ENCODE assay signal across 8 mouse cellular contexts in the genomic region with DNA sequence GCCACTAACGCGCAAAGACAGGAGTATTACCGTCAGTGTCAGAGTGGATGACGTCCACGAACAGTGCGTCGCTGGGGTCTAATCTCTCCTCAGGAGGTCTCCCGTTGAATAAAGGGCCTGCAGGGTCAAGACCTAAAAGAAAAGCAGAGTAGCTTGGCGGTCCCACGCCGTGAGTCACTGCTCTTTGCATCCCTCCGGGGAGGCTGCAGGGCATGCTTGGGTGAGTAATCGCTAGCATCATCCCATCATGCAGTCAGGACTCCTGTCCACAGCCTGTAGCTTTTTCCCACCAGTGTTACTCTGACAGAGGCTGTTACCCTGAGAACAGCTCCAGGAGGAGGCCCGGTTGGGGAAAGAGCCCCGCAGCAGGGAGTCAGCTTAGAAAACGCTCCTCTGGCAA. TPM values are rescaled to one million over a fixed set of nuclear protein-coding genes. Genes with fewer than 3 reads are reported as not detected.
DNase-seq lines count a peak whose midpoint lies in the region; ATAC-seq lines count a peak whose summit lies in the region.

No protein-coding gene starts in this region.

- H3K36me3 ChIP-seq in embryonic facial prominence, embryonic 13.5 days, result no peaks in the 10 kb centered on the region
- H3K36me3 ChIP-seq in limb, embryonic 13.5 days, result no peaks in the 10 kb centered on the region

- H3K4me1 ChIP-seq in embryonic facial prominence, embryonic 13.5 days, result peaks cover 6% of the 10 kb centered on the region
- peaks cover 4% of the 10 kb centered on the region for H3K4me1 ChIP-seq in limb, embryonic 13.5 days

- no peak for ATAC-seq in embryonic facial prominence, embryonic 13.5 days (ENCODE audit: insufficient number of reproducible peaks, insufficient read depth, low FRiP score, low TSS enrichment, low read depth)
- no peak for ATAC-seq in limb, embryonic 13.5 days (ENCODE audit: low FRiP score, low read depth)

- DNase-seq in gastrocnemius, postnatal 14 days, result peak; percentile 7
- DNase-seq in gastrocnemius, postnatal 36 days, result no peak
- DNase-seq in 3T3-L1 (ENCODE audit: low read depth, low spot score), result peak; percentile 96
- DNase-seq in left cerebral cortex, postnatal 36 days (ENCODE audit: low spot score in 2 of 2), result no peak
- no peak for DNase-seq in gastrocnemius, adult 8-10 months (ENCODE audit: low spot score in 2 of 2)
- no peak for DNase-seq in yolk sac, embryonic 10.5 days (ENCODE audit: low spot score)

- H3K9me3 ChIP-seq in embryonic facial prominence, embryonic 13.5 days, result no peaks in the 10 kb centered on the region
- no peaks in the 10 kb centered on the region for H3K9me3 ChIP-seq in limb, embryonic 13.5 days

- peak overlapping the region; percentile 51 for H3K4me2 ChIP-seq in embryonic facial prominence, embryonic 13.5 days
- H3K4me2 ChIP-seq in limb, embryonic 13.5 days (replicated peaks), result peak overlapping the region; percentile 47

- H3K9ac ChIP-seq in embryonic facial prominence, embryonic 13.5 days, result peak overlapping the region; percentile 51
- peak overlapping the region; percentile 39; the same call in 1 of the 2 replicates for H3K9ac ChIP-seq in limb, embryonic 13.5 days

- intact Hi-C loops in gastrocnemius, postnatal 14 days (cut with DNase I; ENCODE audit: low total_unique reads), result no loop called here
- intact Hi-C loops in gastrocnemius, postnatal 36 days (cut with DNase I), result no loop called here
- intact Hi-C loops in left cerebral cortex, postnatal 36 days (cut with DNase I), result no loop called here

- peak overlapping the region; percentile 18 for H3K4me3 ChIP-seq in embryonic facial prominence, embryonic 13.5 days
- peak overlapping the region; percentile 11; the same call in 1 of the 2 replicates for H3K4me3 ChIP-seq in limb, embryonic 13.5 days

- H3K27me3 ChIP-seq in embryonic facial prominence, embryonic 13.5 days, result peaks cover 13% of the 10 kb centered on the region
- peaks cover 15% of the 10 kb centered on the region for H3K27me3 ChIP-seq in limb, embryonic 13.5 days

- 4% methylated on average over 16 of the region's 16 CpGs for WGBS in embryonic facial prominence, embryonic 13.5 days
- WGBS in limb, embryonic 13.5 days, result 5% methylated on average over 16 of the region's 16 CpGs

- H3K27ac ChIP-seq in embryonic facial prominence, embryonic 13.5 days, result no peak overlapping the region
- no peak overlapping the region for H3K27ac ChIP-seq in limb, embryonic 13.5 days

RNA-seq across cellular contexts. Expression of a gene that starts 19.3 kb away (rescaled TPM):
- total RNA-seq in gastrocnemius, postnatal 14 days (2021), result under 1 TPM in 1 of 2 experiments, not detected in 1; 0.21 TPM
- not detected for total RNA-seq in gastrocnemius, postnatal 36 days (2021)
- polyA plus RNA-seq in embryonic facial prominence, embryonic 13.5 days (2015; fragmentation: Nextera tagmentation; extraction: Ambion mirVana), result 0.91 and 0.96 TPM in 2 replicates
- polyA plus RNA-seq in limb, embryonic 13.5 days (2015; fragmentation: Nextera tagmentation; extraction: Ambion mirVana), result 0.94 and 1.1 TPM in 2 replicates
- total RNA-seq in left cerebral cortex, postnatal 36 days (2021), result under 1 TPM; 0.25 to 0.57 TPM
- not detected for total RNA-seq in gastrocnemius, adult 8-10 months (2022)

RNA-seq across cellular contexts. Expression of a gene that starts 28.9 kb away (rescaled TPM):
- total RNA-seq in gastrocnemius, postnatal 14 days (2021), result 1 to 10 TPM; 4.7 to 5.4 TPM
- 1 to 10 TPM; 2.8 to 5.0 TPM for total RNA-seq in gastrocnemius, postnatal 36 days (2021)
- polyA plus RNA-seq in embryonic facial prominence, embryonic 13.5 days (2015; fragmentation: Nextera tagmentation; extraction: Ambion mirVana), result 32.3 and 35.2 TPM in 2 replicates
- polyA plus RNA-seq in limb, embryonic 13.5 days (2015; fragmentation: Nextera tagmentation; extraction: Ambion mirVana), result 34.5 and 35.9 TPM in 2 replicates
- total RNA-seq in left cerebral cortex, postnatal 36 days (2021), result 10 to 100 TPM; 17.6 to 17.7 TPM
- total RNA-seq in gastrocnemius, adult 8-10 months (2022), result 1 to 10 TPM; 3.3 to 4.6 (median 4.2) TPM

RNA-seq across cellular contexts. Expression of a gene that starts 33.1 kb away (rescaled TPM):
- total RNA-seq in gastrocnemius, postnatal 14 days (2021), result 10 to 100 TPM; 18.3 to 22.1 TPM
- total RNA-seq in gastrocnemius, postnatal 36 days (2021), result 10 to 100 TPM; 25.3 to 27.4 TPM
- 50.9 and 54.5 TPM in 2 replicates for polyA plus RNA-seq in embryonic facial prominence, embryonic 13.5 days (2015; fragmentation: Nextera tagmentation; extraction: Ambion mirVana)
- polyA plus RNA-seq in limb, embryonic 13.5 days (2015; fragmentation: Nextera tagmentation; extraction: Ambion mirVana), result 48.1 and 52.7 TPM in 2 replicates
- total RNA-seq in left cerebral cortex, postnatal 36 days (2021), result 100 to 1,000 TPM in 1 of 2 experiments, 10 to 100 TPM in 1; 93.8 to 100 TPM
- 10 to 100 TPM; 28.7 to 38.5 (median 32.2) TPM for total RNA-seq in gastrocnemius, adult 8-10 months (2022)

Comparison
In these comparisons a context has a peak if more than half of its experiments do, and no peak if none do; other contexts are left out.
1. DNase-seq: peak in gastrocnemius, postnatal 14 days (single experiment) and 3T3-L1 (single experiment); none in gastrocnemius, postnatal 36 days (0 of 2), left cerebral cortex, postnatal 36 days (0 of 2), gastrocnemius, adult 8-10 months (0 of 2) and yolk sac, embryonic 10.5 days (single experiment).